Comparison of ENCODE assay signal across 8 mouse cellular contexts in genomic region chr4:108165152-108165895, GRCm38 (mm10). TPM values are rescaled to one million over a fixed set of nuclear protein-coding genes. Genes with fewer than 3 reads are reported as not detected.
DNase-seq lines count a peak whose midpoint lies in the region; ATAC-seq and TF ChIP-seq lines count a peak whose summit lies in the region.

Gene Echdc2, plus strand, starts transcription at chr4:108165437.

- under 1% methylated on average over 41 of the region's 43 CpGs for WGBS in hindbrain, embryonic 13.5 days
- WGBS in midbrain, embryonic 12.5 days = 1% methylated on average over 43 of the region's 43 CpGs
- under 1% methylated on average over 43 of the region's 43 CpGs for WGBS in stomach, postnatal 0 days

- H3K36me3 ChIP-seq in hindbrain, embryonic 13.5 days = no peaks in the 10 kb centered on the region
- H3K36me3 ChIP-seq in midbrain, embryonic 12.5 days = no peaks in the 10 kb centered on the region
- H3K36me3 ChIP-seq in stomach, postnatal 0 days (ENCODE audit: control insufficient read depth, insufficient read depth, low read length) = no peaks in the 10 kb centered on the region

- peak within 1 kb of the TSS; percentile 93 for H3K4me2 ChIP-seq in hindbrain, embryonic 13.5 days
- H3K4me2 ChIP-seq in midbrain, embryonic 12.5 days (replicated peaks) = peak within 1 kb of the TSS; percentile 95
- peak within 1 kb of the TSS; percentile 95 for H3K4me2 ChIP-seq in stomach, postnatal 0 days (replicated peaks; ENCODE audit: low read depth)

- DNase-seq in CD4-positive, CD25-positive, alpha-beta regulatory T cell, adult 2 months (ENCODE audit: low read depth, low spot score) = peak; percentile 29
- peak; percentile 56 for DNase-seq in cerebellum, adult 9-10 months
- peak; percentile 16 for DNase-seq in gastrocnemius, adult 18-20 months (ENCODE audit: low spot score)
- DNase-seq in left cerebral cortex, postnatal 4 days = peak; percentile 54
- DNase-seq in stomach, postnatal 0 days (ENCODE audit: low spot score) = peak; percentile 74

- H3K27ac ChIP-seq in hindbrain, embryonic 13.5 days = no peak within 1 kb of the TSS
- no peak within 1 kb of the TSS for H3K27ac ChIP-seq in midbrain, embryonic 12.5 days (replicated peaks)
- no peak within 1 kb of the TSS for H3K27ac ChIP-seq in stomach, postnatal 0 days (replicated peaks)

- no peak for TF ChIP-seq EP300 in stomach, postnatal 0 days (optimal IDR thresholded peaks at IDR 0.05)

- peaks cover 7% of the 10 kb centered on the region for H3K4me1 ChIP-seq in hindbrain, embryonic 13.5 days (replicated peaks)
- peaks cover 7% of the 10 kb centered on the region; the same call in 1 of the 2 replicates for H3K4me1 ChIP-seq in midbrain, embryonic 12.5 days
- no peaks in the 10 kb centered on the region for H3K4me1 ChIP-seq in stomach, postnatal 0 days (replicated peaks; ENCODE audit: control insufficient read depth, insufficient read depth)

- TF ChIP-seq CTCF in stomach, postnatal 0 days (IDR thresholded peaks at IDR 0.05; ENCODE audit: low read depth) = peak; percentile 65

- H3K27me3 ChIP-seq in hindbrain, embryonic 13.5 days = peaks cover 22% of the 10 kb centered on the region
- H3K27me3 ChIP-seq in midbrain, embryonic 12.5 days = peaks cover 19% of the 10 kb centered on the region
- no peaks in the 10 kb centered on the region for H3K27me3 ChIP-seq in stomach, postnatal 0 days (ENCODE audit: control insufficient read depth, insufficient read depth, low read length)

- no peaks in the 10 kb centered on the region for H3K9me3 ChIP-seq in hindbrain, embryonic 13.5 days
- H3K9me3 ChIP-seq in midbrain, embryonic 12.5 days = no peaks in the 10 kb centered on the region
- H3K9me3 ChIP-seq in stomach, postnatal 0 days (ENCODE audit: control insufficient read depth, low read length) = no peaks in the 10 kb centered on the region

- ATAC-seq in CD4-positive, CD25-positive, alpha-beta regulatory T cell, adult 4 months = no peak
- ATAC-seq in hindbrain, embryonic 13.5 days (ENCODE audit: low FRiP score) = 0 out of 2 replicates have a peak, but pooled peaks have one; percentile 54
- ATAC-seq in midbrain, embryonic 12.5 days (ENCODE audit: low FRiP score, low read depth) = no peak
- peak; percentile 53; the same call in 1 of the 2 replicates for ATAC-seq in stomach, postnatal 0 days (ENCODE audit: low FRiP score, low TSS enrichment)

- H3K9ac ChIP-seq in hindbrain, embryonic 13.5 days = peak within 1 kb of the TSS; percentile 79
- H3K9ac ChIP-seq in midbrain, embryonic 12.5 days (replicated peaks) = peak within 1 kb of the TSS; percentile 65
- peak within 1 kb of the TSS; percentile 73 for H3K9ac ChIP-seq in stomach, postnatal 0 days (ENCODE audit: low read length)

- H3K4me3 ChIP-seq in hindbrain, embryonic 13.5 days = peak within 1 kb of the TSS; percentile 58
- H3K4me3 ChIP-seq in midbrain, embryonic 12.5 days = peak within 1 kb of the TSS; percentile 57
- H3K4me3 ChIP-seq in stomach, postnatal 0 days (ENCODE audit: low read depth, low read length) = peak within 1 kb of the TSS; percentile 57

- intact Hi-C loops in left cerebral cortex, postnatal 4 days (cut with DNase I) = no loop called here

RNA-seq across cellular contexts. Expression of gene Echdc2, which starts in this region (rescaled TPM):
- 1 to 10 TPM; 1.5 to 2.6 TPM for polyA plus RNA-seq in CD4-positive, CD25-positive, alpha-beta regulatory T cell, adult 4 months (2017; shearing (Covaris generic))
- 1 to 10 TPM; 7.4 to 9.1 TPM for total RNA-seq in gastrocnemius, adult 18-20 months (2021)
- 8.5 and 9.9 TPM in 2 replicates for polyA plus RNA-seq in hindbrain, embryonic 13.5 days (2015; fragmentation: Nextera tagmentation; extraction: Ambion mirVana)
- 10 to 100 TPM; 10.8 to 15.0 TPM for total RNA-seq in left cerebral cortex, postnatal 4 days (2021)
- 9.5 and 11.1 TPM in 2 replicates for polyA plus RNA-seq in midbrain, embryonic 12.5 days (2016; fragmentation: Nextera tagmentation; extraction: Ambion mirVana)
- 22.1 and 23.4 TPM in 2 replicates for polyA plus RNA-seq in stomach, postnatal 0 days (2015; fragmentation: Nextera tagmentation; extraction: Ambion mirVana)

Comparison
In these comparisons a context has a peak if more than half of its experiments do, and no peak if none do; other contexts are left out.
1. DNase-seq: peak in every context shown above with its lines; median percentile 74 in stomach, postnatal 0 days; 56 in cerebellum, adult 9-10 months; 54 in left cerebral cortex, postnatal 4 days; 29 in CD4-positive, CD25-positive, alpha-beta regulatory T cell, adult 2 months; 16 in gastrocnemius, adult 18-20 months.
2. ATAC-seq: peak in hindbrain, embryonic 13.5 days (single experiment) and stomach, postnatal 0 days (single experiment); none in CD4-positive, CD25-positive, alpha-beta regulatory T cell, adult 4 months (single experiment) and midbrain, embryonic 12.5 days (single experiment).
3. Peak in every context shown above with its lines, with median percentiles within 50 percentile points of each other: H3K4me2 ChIP-seq, H3K4me3 ChIP-seq and H3K9ac ChIP-seq.